Mouse (Mus musculus) heart, adult 2 months (tissue): Measurements from ENCODE around the gene Etnk2. TPM values are rescaled to one million over a fixed set of nuclear protein-coding genes. Genes with fewer than 3 reads are reported as not detected.

Experiments used
- DNase-seq, 2 experiments: peaks; one replicate each; pipeline ENCODE4 v3.0.0; 2021
- H3K27ac ChIP-seq: fragments of 200-600 bp; 2 replicates; pipeline ENCODE4 v1.8.1; 2022
- H3K27me3 ChIP-seq: fragments of 200-500 bp; 2 replicates; pipeline ENCODE4 v1.6.1; 2012; ENCODE audit warnings: mild to moderate bottlenecking, low read length, inconsistent platforms, mixed read lengths; ENCODE audit not compliant: control insufficient read depth, insufficient read depth
- H3K36me3 ChIP-seq: fragments of 200-500 bp; 2 replicates; pipeline ENCODE4 v1.6.1; 2012; ENCODE audit warnings: low read length, inconsistent platforms; ENCODE audit not compliant: control insufficient read depth, insufficient read depth
- H3K4me1 ChIP-seq: fragments of 200-500 bp; 2 replicates; pipeline ENCODE4 v1.6.1; 2011; ENCODE audit warnings: low read length; ENCODE audit not compliant: control insufficient read depth, insufficient read depth
- H3K4me3 ChIP-seq: fragments of 200-600 bp; 2 replicates; pipeline ENCODE4 v1.8.1; 2022
- H3K79me2 ChIP-seq: fragments of 200-500 bp; replicated peaks from 2 replicates; pipeline ENCODE4 v1.6.1; 2012; ENCODE audit warnings: mild to moderate bottlenecking, inconsistent platforms, low read length, moderate library complexity, mixed read lengths; ENCODE audit not compliant: control insufficient read depth, insufficient read depth
- H3K9ac ChIP-seq: fragments of 200-500 bp; 2 replicates; pipeline ENCODE4 v1.6.1; 2012; ENCODE audit warnings: low read depth, mild to moderate bottlenecking, control low read depth, inconsistent platforms, low read length, mixed read lengths
- CTCF ChIP-seq: fragments of 200-600 bp; IDR thresholded peaks from 2 replicates; pipeline ENCODE4 v1.8.1; 2022; ENCODE audit warnings: antibody characterized with exemption, mild to moderate bottlenecking, moderate library complexity
- EP300 ChIP-seq: fragments of 200-500 bp; IDR thresholded peaks from 2 replicates; pipeline ENCODE4 v1.6.1; 2011; ENCODE audit warnings: low read depth, low read length, control low read depth; ENCODE audit not compliant: insufficient read depth
- POLR2A ChIP-seq: fragments of 200-500 bp; IDR thresholded peaks from 2 replicates; pipeline ENCODE4 v1.6.1; 2011; ENCODE audit warnings: mild to moderate bottlenecking, low read depth, low read length, control low read depth; ENCODE audit not compliant: insufficient read depth
- WGBS: fragments of 180-500 bp; shearing (Covaris S2); methylation state at CpG from one replicate; pipeline ENCODE4 v1.1.7; 2018; 5-methylcytosine and 5-hydroxymethylcytosine counted together
- intact Hi-C: fragments of 180-260 bp; cut with DNase I; formaldehyde crosslinking; loops from one replicate; pipeline ENCODE4 v1.15.1; 2025
- polyA plus RNA-seq: library from polyadenylated mRNA; depleted of rRNA; stranded (reverse); fragments of >200 nt; gene quantifications from 2 replicates; pipeline ENCODE4 v1.2.3, GENCODE M21; 2012
- total RNA-seq, 2 experiments: library from RNA; stranded (reverse); gene quantifications; 2 replicates each; pipeline ENCODE4 v1.2.3; 2021

Gene Etnk2
- total and polyA plus RNA-seq, 3 experiments: 0.29 to 0.93 (median 0.84) TPM

DNA sequence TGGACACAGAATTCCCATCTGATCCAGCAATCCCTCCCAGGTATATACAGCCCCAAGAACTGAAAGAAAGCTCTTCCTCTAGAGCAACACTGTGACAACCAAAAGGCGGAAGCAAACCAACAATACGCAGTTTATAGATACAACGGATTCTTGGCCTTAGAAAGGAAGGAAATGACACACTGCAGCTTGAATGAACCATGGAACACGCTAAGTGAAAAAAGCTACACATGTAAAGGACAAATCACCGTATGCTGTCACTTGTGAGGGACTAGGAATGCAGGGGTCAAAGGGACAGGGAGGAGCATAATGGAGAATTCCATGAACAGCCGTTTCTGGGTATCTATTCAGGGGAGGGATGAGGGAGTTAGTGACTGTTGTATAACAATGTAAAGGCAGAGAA lies 44.1 kb downstream of the Etnk2 start:
- Histone ChIP-seq H3K4me3 (no peak overlapping the region), H3K27me3 (no peaks in the 10 kb centered on the region), H3K4me1 (peaks cover 16% of the 10 kb centered on the region), H3K36me3 (no peaks in the 10 kb centered on the region), H3K27ac (peak overlapping the region; percentile 42), H3K9ac (no peak overlapping the region), H3K79me2 (peaks cover 4% of the 10 kb centered on the region)
- TF ChIP-seq EP300 (no peak), CTCF (no peak), POLR2A (no peak)
- no peak for DNase-seq
- 43% methylated on average over 6 of the region's 6 CpGs for WGBS
- intact Hi-C loops: no loop called here

DNA sequence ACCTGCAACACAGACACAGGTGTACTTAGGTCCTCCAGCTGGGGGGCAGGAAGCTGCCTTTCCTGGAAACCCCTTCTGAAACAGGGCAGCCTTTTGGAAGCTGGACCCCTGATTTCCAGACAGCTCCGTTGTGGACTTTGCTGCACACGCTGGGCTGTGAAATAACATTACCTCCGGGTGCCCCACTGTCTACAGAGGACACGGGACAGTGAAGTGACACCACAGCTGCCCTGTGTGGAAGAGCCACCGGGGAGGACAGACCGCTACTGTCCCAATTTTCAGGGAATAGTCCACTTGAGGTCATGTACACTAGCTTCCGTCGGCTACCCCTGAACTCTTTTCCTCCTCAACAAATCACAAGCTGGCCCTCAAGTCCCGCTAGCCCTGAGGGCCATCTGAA lies 44.9 kb downstream of the Etnk2 start:
- TF ChIP-seq EP300 (no peak), CTCF (no peak), POLR2A (no peak)
- peaks cover 6% of the 10 kb centered on the region for H3K79me2 ChIP-seq
- H3K27me3 ChIP-seq: no peaks in the 10 kb centered on the region
- peak overlapping the region; percentile 42 for H3K27ac ChIP-seq
- no peak overlapping the region for H3K9ac ChIP-seq
- no peaks in the 10 kb centered on the region for H3K36me3 ChIP-seq
- no peak overlapping the region for H3K4me3 ChIP-seq
- peak in 1 of 2 experiments; percentile 14 for DNase-seq
- intact Hi-C loops: no loop called here
- peaks cover 22% of the 10 kb centered on the region for H3K4me1 ChIP-seq
- 75% methylated on average over 9 of the region's 9 CpGs for WGBS

DNA sequence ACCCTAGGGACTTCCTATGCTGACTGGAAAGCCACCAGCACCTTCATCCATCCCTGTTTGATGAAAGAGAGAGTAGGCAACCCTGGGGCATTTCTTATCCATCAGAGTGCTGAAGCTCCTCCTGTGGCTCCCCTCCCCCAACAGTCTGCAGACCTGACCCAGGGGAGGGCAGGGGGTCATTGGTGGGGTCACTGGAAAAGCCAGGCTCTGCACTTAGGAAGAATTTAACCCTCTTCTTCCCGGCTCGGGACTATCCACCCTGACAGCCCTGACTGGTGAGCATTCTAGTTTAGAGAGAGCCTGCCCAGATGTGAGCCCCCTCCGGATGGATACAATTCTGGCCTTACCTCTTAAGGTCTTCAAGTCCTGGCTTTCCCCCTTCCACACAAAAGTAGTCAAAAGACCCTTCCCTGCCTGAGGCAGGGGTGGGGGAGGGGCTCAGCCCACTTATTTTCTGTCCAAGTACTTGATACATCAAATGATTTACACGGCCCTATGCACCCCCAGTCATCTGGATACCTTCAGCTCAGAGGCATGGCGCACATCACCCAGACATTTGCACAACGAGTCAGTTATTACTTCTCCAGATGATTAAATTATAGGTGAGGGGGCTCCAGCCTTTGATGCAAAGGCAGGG lies 45.6 kb downstream of the Etnk2 start:
- Histone ChIP-seq H3K27me3 (no peaks in the 10 kb centered on the region), H3K27ac (no peak overlapping the region; the same call in 1 of the 2 replicates), H3K4me3 (no peak overlapping the region), H3K9ac (no peak overlapping the region), H3K79me2 (peaks cover 6% of the 10 kb centered on the region), H3K4me1 (peaks cover 26% of the 10 kb centered on the region), H3K36me3 (no peaks in the 10 kb centered on the region)
- WGBS: 49% methylated on average over 6 of the region's 6 CpGs
- DNase-seq: peak in 1 of 2 experiments; percentile 20
- no peak for TF ChIP-seq POLR2A
- no peak for TF ChIP-seq EP300
- TF ChIP-seq CTCF: no peak
- intact Hi-C loops: no loop called here

DNA sequence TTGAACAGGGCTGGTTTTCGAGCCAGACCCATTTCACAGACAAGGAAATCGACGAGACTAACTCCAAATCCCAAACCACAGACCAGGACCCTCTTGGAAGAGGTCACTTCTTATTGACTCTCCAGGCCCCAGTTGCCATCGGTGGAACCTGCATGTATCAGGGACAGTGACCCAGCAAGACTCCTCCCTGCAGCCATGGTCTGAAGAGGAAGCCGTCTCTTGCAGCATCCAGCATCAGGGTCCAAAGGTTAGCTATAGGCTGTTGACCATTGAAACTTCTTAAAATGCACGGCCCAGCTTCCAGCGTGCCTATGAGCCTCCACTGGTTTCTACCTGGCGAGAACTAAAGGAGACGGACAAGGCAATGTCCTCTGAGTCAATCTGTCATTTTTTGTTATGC lies 46.4 kb downstream of the Etnk2 start:
- DNase-seq: no peak
- H3K27ac ChIP-seq: no peak overlapping the region
- H3K79me2 ChIP-seq: peaks cover 7% of the 10 kb centered on the region

DNA sequence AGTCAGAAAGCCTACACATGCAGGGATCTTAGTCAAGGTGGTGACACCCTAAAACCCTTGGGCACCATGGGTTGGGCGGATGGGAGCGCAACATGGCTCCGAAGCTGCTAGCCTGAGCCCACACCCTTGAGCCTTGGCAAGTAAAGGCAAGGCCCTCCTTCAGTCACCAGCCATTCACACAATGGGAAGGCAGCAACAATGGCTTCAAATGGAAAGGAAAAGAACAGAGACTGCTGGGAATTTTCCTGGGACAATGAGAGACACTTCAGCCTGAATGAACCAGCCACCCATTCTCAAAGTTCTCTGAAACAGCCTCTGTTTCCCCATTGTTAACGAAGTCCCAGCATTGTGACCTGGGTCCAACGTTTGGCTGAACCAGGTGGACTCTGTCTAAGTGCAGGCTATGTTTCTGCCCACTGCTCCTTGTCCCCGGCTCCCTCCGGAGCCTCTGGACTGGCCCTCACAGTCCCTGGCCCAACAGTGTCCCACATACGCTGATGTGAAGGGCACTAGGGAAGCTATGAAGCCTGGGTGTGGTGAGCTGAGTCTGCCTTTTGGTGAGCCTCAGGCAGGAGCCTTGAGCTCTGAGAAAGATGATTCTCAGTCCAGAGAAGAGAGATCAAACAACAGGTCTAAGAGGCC lies 48.3 kb downstream of the Etnk2 start:
- H3K4me1 ChIP-seq: peaks cover 38% of the 10 kb centered on the region
- H3K27ac ChIP-seq: peak overlapping the region; percentile 34
- intact Hi-C loops: loop anchor here (2.0 kb wide), 1 partner anchor 17 kb away; no protein-coding TSS in a partner anchor
- TF ChIP-seq EP300: no peak
- no peak for TF ChIP-seq POLR2A
- TF ChIP-seq CTCF: no peak
- WGBS: 62% methylated on average over 8 of the region's 8 CpGs
- DNase-seq: peak in 1 of 2 experiments; percentile 24
- H3K4me3 ChIP-seq: no peak overlapping the region
- no peaks in the 10 kb centered on the region for H3K36me3 ChIP-seq
- H3K27me3 ChIP-seq: no peaks in the 10 kb centered on the region
- H3K9ac ChIP-seq: no peak overlapping the region
- H3K79me2 ChIP-seq: peaks cover 9% of the 10 kb centered on the region

More for the DNA sequence above, 46.4 kb downstream of the Etnk2 start:
- TF ChIP-seq CTCF (no peak), EP300 (no peak), POLR2A (no peak)
- no peak overlapping the region for H3K4me3 ChIP-seq
- peaks cover 30% of the 10 kb centered on the region for H3K4me1 ChIP-seq
- 76% methylated on average over 9 of the region's 9 CpGs for WGBS
- H3K36me3 ChIP-seq: no peaks in the 10 kb centered on the region
- H3K27me3 ChIP-seq: no peaks in the 10 kb centered on the region
- intact Hi-C loops: no loop called here
- no peak overlapping the region for H3K9ac ChIP-seq

DNA sequence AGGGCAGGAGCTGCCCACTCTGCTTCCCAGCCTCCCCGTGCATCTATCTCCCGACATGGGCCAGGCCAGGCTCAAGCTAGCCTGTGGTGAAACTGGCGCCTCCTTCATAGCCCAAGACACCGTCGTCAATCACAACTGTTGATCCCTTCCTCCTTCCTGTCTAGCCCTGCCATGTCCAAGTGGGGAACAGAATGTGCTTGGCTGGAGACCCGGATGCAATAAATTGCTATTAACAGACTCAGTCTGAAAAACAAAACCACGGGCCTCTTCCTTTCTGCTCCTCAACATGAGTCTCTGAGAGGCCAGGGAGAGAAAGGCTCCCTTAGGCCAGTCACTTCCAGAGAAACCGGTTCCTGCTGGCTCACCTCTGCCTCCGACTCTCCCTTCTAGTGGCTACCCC lies 49.6 kb downstream of the Etnk2 start:
- Histone ChIP-seq H3K27ac (peak overlapping the region; percentile 38), H3K27me3 (no peaks in the 10 kb centered on the region), H3K4me3 (no peak overlapping the region), H3K4me1 (peaks cover 37% of the 10 kb centered on the region), H3K9ac (peak overlapping the region; percentile 49), H3K79me2 (peaks cover 9% of the 10 kb centered on the region), H3K36me3 (no peaks in the 10 kb centered on the region)
- intact Hi-C loops: loop anchor here (2.0 kb wide), 1 partner anchor 18 kb away; no protein-coding TSS in a partner anchor
- DNase-seq: peak in 1 of 2 experiments; percentile 45
- 47% methylated on average over 9 of the region's 9 CpGs for WGBS
- TF ChIP-seq EP300 (peak; percentile 72; the same call in 1 of the 2 replicates), CTCF (no peak)
